10 mouse cellular contexts compared by ENCODE assay signal in the genomic region with DNA sequence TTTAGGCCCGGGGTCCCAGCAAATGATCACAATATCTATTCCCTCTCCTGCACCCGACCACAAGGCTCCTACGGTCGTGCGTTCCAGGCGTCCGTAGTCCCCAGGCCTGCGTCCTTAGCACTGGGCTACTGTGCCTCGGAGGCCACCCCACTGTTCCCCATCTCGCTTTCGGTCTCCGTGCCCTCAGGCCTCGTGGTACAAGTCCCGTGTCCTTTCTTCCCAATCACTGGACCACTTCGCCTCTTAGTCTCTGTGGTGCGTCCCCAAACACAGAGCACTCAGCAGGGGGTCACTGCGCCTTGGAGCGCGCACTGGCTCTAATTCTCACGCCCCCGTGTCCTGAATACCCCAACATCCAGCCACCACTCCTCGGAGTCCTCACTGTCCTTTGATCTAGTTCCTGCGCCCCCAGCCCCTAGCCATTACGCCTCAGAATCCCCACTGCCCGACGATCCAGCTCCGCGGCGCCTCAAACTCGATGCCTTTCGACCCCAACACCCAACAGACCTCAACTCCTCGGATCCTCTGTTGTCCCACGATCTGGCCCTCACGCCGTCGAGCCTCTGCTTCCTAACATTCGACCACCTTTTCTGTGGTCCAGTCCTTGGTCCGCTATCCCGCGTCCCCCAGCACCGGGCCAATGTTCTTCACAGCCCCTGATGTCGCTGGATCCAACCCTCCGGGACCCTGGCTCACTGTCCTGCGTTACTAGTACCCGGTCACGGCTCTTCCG. TPM values are rescaled to one million over a fixed set of nuclear protein-coding genes. Genes with fewer than 3 reads are reported as not detected.
DNase-seq lines count a peak whose midpoint lies in the region; ATAC-seq and TF ChIP-seq lines count a peak whose summit lies in the region.
"Had no signal": no experiment of that assay in that cellular context is flagged by ENCODE, and none has a peak within 500 bp of the region (broad histone marks: within the 10 kb centered on the region; RNA-seq: fewer than 3 reads in every experiment).

No protein-coding gene starts in this region.

- peak overlapping the region; percentile 20 for H3K9ac ChIP-seq in ES-Bruce4 (ENCODE audit: low read depth, poor library complexity, severe bottlenecking)
- peak overlapping the region; percentile 60 for H3K9ac ChIP-seq in forebrain, embryonic 16.5 days (replicated peaks; ENCODE audit: low read depth, low read length)
- no peak overlapping the region for H3K9ac ChIP-seq in liver, embryonic 12.5 days

- DNase-seq in gastrocnemius, postnatal 10 days, result peak; percentile 47
- DNase-seq in gastrocnemius, postnatal 14 days, result no peak
- DNase-seq in frontal cortex, postnatal 36 days (ENCODE audit: low spot score in 2 of 2), result no peak
- DNase-seq in cerebellum, adult 11-12 months, result no peak

- peak overlapping the region; percentile 78 for H3K4me2 ChIP-seq in forebrain, embryonic 16.5 days (ENCODE audit: low read length)
- peak overlapping the region; percentile 58 for H3K4me2 ChIP-seq in liver, embryonic 12.5 days

- H3K4me1 ChIP-seq in ES-Bruce4 (ENCODE audit: control insufficient read depth, insufficient read depth, low read length), result no peaks in the 10 kb centered on the region
- H3K4me1 ChIP-seq in forebrain, embryonic 16.5 days (replicated peaks; ENCODE audit: control insufficient read depth, insufficient read depth, low read length), result peaks cover 17% of the 10 kb centered on the region
- H3K4me1 ChIP-seq in liver, embryonic 12.5 days, result peaks cover 6% of the 10 kb centered on the region; the same call in 1 of the 2 replicates

- 1% methylated on average over 47 of the region's 47 CpGs for WGBS in forebrain, embryonic 16.5 days
- 4% methylated on average over 47 of the region's 47 CpGs for WGBS in liver, embryonic 12.5 days (ENCODE audit: insufficient replicate concordance)

- no peak for TF ChIP-seq CTCF in ES-Bruce4 (IDR thresholded peaks at IDR 0.05; ENCODE audit: low read depth, low read length)

- no peak overlapping the region for H3K27ac ChIP-seq in ES-Bruce4 (ENCODE audit: insufficient read depth, low read length)
- H3K27ac ChIP-seq in forebrain, embryonic 16.5 days (ENCODE audit: low read length), result no peak overlapping the region
- no peak overlapping the region for H3K27ac ChIP-seq in liver, embryonic 12.5 days

- intact Hi-C loops in gastrocnemius, postnatal 14 days (cut with DNase I; ENCODE audit: low total_unique reads), result loop anchor here (5.0 kb wide), 1 partner anchor 90 kb away; no protein-coding TSS in a partner anchor

- no peak for TF ChIP-seq EP300 in ES-Bruce4 (IDR thresholded peaks at IDR 0.05; ENCODE audit: insufficient read depth, low read depth, low read length)

- no peak for ATAC-seq in forebrain, embryonic 16.5 days
- no peak for ATAC-seq in liver, embryonic 12.5 days
- ATAC-seq in erythroblast, adult 5-6 weeks (replicated peaks; ENCODE audit: low FRiP score, poor library complexity, severe bottlenecking), result no peak

- no peak for TF ChIP-seq POLR2A in ES-Bruce4 (IDR thresholded peaks at IDR 0.05; ENCODE audit: insufficient read depth, low read length)

- peak overlapping the region; percentile 31 for H3K4me3 ChIP-seq in ES-Bruce4 (ENCODE audit: low read depth, low read length)
- peak overlapping the region; percentile 56 for H3K4me3 ChIP-seq in forebrain, embryonic 16.5 days (replicated peaks; ENCODE audit: low read length)
- H3K4me3 ChIP-seq in liver, embryonic 12.5 days, result peak overlapping the region; percentile 37
- H3K4me3 ChIP-seq: erythroblast, embryonic 14.5 days had no signal

- H3K9me3 ChIP-seq in ES-Bruce4 (replicated peaks; ENCODE audit: control insufficient read depth, insufficient read depth, low read length, poor library complexity, severe bottlenecking), result no peaks in the 10 kb centered on the region
- no peaks in the 10 kb centered on the region for H3K9me3 ChIP-seq in forebrain, embryonic 16.5 days (ENCODE audit: control insufficient read depth, low read length)
- no peaks in the 10 kb centered on the region for H3K9me3 ChIP-seq in liver, embryonic 12.5 days (replicated peaks)

- 0 out of 2 replicates have a peak, but pooled peaks cover 2% of the 10 kb centered on the region for H3K27me3 ChIP-seq in ES-Bruce4 (ENCODE audit: control insufficient read depth, insufficient read depth, low read length, poor library complexity, severe bottlenecking)
- H3K27me3 ChIP-seq in forebrain, embryonic 16.5 days (replicated peaks; ENCODE audit: control insufficient read depth, insufficient read depth, low read length), result peaks cover 20% of the 10 kb centered on the region
- peaks cover 61% of the 10 kb centered on the region for H3K27me3 ChIP-seq in liver, embryonic 12.5 days (replicated peaks)

- no peaks in the 10 kb centered on the region for H3K36me3 ChIP-seq in ES-Bruce4 (ENCODE audit: control insufficient read depth, insufficient read depth, low read length, poor library complexity, severe bottlenecking)
- no peaks in the 10 kb centered on the region for H3K36me3 ChIP-seq in forebrain, embryonic 16.5 days (ENCODE audit: control insufficient read depth, insufficient read depth)
- H3K36me3 ChIP-seq in liver, embryonic 12.5 days, result no peaks in the 10 kb centered on the region

RNA-seq across cellular contexts. Expression of gene Col26a1, which starts 0.8 kb away (rescaled TPM):
- total RNA-seq in gastrocnemius, postnatal 10 days (2021), result 10 to 100 TPM; 24.4 to 28.0 TPM
- total RNA-seq in gastrocnemius, postnatal 14 days (2021), result 10 to 100 TPM; 11.7 to 13.5 TPM
- polyA plus RNA-seq in ES-Bruce4 (2011; ENCODE audit: insufficient read depth, insufficient read length, low read depth, missing spikeins), result 0.52 and 2.2 TPM in 2 replicates
- 13.9 and 16.7 TPM in 2 replicates for polyA plus RNA-seq in forebrain, embryonic 16.5 days (2015; fragmentation: Nextera tagmentation; extraction: Ambion mirVana)
- polyA plus RNA-seq in liver, embryonic 12.5 days (2016; fragmentation: Nextera tagmentation; extraction: Ambion mirVana), result 2.6 and 4.0 TPM in 2 replicates
- not detected in 2 replicates for total RNA-seq in erythroblast, adult 5-6 weeks (2015; ENCODE audit: low replicate concordance)
- not detected in 2 replicates for total RNA-seq in erythroblast, adult 5-6 weeks (2017; ENCODE audit: low replicate concordance)
- total RNA-seq: neutrophil, adult 5-6 weeks had no signal

RNA-seq across cellular contexts. Expression of gene Ift22, which starts 25.7 kb away (rescaled TPM):
- total RNA-seq in gastrocnemius, postnatal 10 days (2021), result 1 to 10 TPM; 7.3 to 8.3 TPM
- total RNA-seq in gastrocnemius, postnatal 14 days (2021), result 1 to 10 TPM; 5.4 to 6.2 TPM
- 9.3 and 10.1 TPM in 2 replicates for polyA plus RNA-seq in ES-Bruce4 (2011; ENCODE audit: insufficient read depth, insufficient read length, low read depth, missing spikeins)
- 112 and 114 TPM in 2 replicates for polyA plus RNA-seq in forebrain, embryonic 16.5 days (2015; fragmentation: Nextera tagmentation; extraction: Ambion mirVana)
- 15.4 and 15.7 TPM in 2 replicates for polyA plus RNA-seq in liver, embryonic 12.5 days (2016; fragmentation: Nextera tagmentation; extraction: Ambion mirVana)
- 1.7 and 4.8 TPM in 2 replicates for total RNA-seq in erythroblast, adult 5-6 weeks (2015; ENCODE audit: low replicate concordance)
- total RNA-seq in erythroblast, adult 5-6 weeks (2017; ENCODE audit: low replicate concordance), result 0.28 and 1.3 TPM in 2 replicates

Comparison
In these comparisons a context has a peak if more than half of its experiments do, and no peak if none do; other contexts are left out.
1. RNA of gene Col26a1, which starts 0.8 kb away (total RNA-seq): 24.4 to 28.0 TPM in gastrocnemius, postnatal 10 days and 11.7 to 13.5 TPM in gastrocnemius, postnatal 14 days; not detected in erythroblast, adult 5-6 weeks; every median in the first group is over 10 times any median in the second.
2. Peak in every context shown above with its lines, with median percentiles within 50 percentile points of each other: H3K4me3 ChIP-seq.